Mouse (Mus musculus) right cerebral cortex, postnatal 25 days (tissue): ENCODE measurements around the gene Grxcr1.
A peak's percentile ranks its signal among the peaks of the same experiment; 100 is the strongest.

Experiments used
- DNase-seq: peaks from one replicate; pipeline ENCODE4 v3.0.0; 2022

Grxcr1 gene

DNA sequence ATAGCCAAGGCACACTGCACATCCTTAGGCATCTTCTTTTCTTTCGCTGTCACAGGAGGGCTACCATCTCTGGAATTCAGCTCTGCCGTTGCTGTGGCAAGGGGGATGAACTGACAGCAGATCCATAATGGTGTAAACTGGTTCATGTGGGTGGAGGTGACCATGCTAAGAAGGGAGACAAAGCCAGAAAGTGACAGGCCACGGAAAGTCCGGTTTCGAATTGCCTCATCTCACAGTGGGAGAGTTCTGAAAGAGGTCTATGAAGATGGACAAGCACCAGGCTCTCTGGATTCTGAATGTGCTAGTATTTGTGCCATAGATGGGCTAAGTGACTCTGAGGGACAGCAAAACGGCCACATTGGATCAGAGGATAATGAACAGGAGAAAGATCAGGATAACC lies at the start of gene Grxcr1:
TSS of gene Grxcr1 (plus strand) at position 92 of the 400 bp plus-strand sequence.
- DNase-seq = no peak

DNA sequence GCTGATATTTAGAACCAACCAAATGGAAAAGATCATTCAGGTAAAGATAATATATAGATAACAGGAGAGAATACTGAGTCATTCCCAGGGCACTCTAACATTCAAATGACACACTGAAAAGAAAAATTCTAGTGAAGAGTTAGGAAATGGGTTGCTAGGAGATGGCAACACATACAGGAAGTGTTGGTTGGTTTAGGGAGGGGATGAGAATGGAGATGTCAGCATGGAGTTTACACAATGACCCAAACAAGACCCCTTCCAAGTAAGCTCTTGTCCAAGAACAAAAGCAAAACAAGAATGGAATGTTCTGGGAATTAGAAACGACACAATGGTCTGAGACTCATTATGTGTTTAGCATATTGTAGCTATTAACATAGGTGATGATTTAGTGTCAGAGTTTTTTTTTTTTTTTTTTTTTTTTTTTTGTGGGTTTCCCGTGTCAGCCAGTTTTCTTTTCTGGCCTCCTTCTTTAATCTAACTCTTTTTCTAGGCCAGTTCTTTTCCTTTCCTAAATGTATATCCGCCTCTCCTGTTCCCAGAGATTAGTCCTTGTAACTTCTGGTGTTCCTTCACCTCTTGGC lies 49.6 kb upstream of the Grxcr1 start:
- DNase-seq = no peak

DNA sequence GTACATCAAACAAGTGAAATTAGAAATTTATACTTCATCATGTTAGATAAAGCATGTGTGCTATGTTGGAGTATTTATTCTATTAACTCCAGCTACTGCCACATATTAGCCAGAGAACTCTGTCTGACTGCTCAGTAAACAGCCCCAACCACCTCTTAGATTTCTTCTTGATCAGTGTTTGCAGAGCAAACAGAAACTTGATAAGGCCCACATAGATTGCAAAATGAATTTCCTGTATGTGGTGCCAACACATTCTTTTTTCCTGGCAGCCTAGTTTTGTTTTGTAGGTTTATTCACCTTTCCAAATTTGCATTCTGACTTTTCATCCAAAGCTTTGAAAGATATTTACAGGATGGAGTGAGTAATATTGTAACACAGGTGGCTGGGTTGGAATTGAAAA lies 41.2 kb upstream of the Grxcr1 start:
- no peak for DNase-seq

DNA sequence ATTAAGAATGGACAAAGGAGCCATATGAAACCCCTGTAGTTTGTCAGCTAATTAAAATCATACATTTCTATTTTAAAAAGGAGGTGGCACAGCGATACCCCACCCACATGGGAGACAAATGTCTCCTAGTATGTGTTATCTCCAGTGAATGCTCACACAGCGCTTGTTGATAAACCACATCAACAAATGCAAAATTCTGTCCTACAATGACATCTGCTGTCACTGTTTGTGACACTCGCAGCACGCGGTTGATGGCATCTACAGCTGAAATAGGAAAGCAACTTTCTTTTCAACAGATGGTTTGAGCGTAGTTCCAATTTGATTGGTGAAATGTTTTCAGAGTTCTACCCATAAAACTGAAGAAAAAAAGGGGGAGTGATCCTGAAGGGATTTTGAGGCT lies 29.0 kb upstream of the Grxcr1 start:
- DNase-seq = no peak

DNA sequence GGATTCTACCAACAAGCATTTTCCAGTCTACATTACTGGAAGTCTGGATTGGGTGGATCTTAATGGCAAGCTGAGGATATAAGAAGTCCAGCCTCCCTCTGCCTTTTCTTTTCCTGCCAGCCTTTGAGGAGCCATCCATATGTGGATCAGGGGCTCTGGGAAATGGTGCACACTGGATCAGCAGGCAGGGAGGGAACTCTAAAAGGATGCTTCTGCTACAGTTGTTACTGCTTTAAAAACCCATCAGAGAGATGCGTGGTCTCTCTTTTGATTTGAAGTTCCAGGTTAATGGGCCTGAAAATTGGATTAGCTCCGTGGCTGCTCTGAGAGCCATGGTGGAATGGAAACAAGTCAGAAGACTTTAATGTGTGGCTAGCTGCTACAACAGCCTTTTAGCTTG lies 27.7 kb upstream of the Grxcr1 start:
- no peak for DNase-seq

DNA sequence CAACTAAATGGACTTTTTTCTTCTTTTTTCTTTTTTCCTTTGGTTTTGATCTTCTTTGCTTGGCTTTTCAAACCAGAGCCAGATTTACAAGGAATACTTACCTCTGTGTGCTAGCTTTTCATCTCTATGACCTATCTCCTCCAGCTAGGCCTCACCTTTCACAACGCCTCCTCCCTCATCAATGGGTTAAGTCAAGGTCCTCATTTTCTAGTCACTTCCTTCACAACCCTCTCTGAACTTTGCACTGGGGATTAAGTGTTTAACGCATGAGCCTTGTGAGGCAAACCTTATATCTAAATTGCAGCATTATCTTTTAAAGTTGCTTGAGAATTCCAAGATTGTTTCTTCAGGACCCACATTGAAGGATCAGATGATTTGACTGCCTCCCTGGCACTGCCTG lies 27.2 kb upstream of the Grxcr1 start:
- no peak for DNase-seq

DNA sequence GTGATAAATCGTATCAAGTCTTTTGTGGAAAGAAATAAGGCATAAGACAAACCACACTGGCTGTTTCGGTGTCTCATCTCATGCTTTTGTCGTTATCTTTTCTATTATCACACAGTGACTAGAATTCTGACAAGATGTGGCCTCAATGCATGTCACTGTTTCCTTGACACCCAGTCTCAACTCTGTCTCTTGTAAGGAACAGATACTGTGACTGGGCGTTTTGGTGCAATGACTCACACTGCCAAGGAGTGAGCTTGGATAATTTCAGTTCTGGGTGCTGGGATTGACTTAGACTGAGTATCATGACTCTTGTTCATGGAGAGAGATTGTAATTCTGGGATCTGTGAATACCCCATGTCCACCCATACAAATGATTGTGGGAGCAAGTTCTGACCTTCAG lies 24.6 kb upstream of the Grxcr1 start:
- DNase-seq = no peak

DNA sequence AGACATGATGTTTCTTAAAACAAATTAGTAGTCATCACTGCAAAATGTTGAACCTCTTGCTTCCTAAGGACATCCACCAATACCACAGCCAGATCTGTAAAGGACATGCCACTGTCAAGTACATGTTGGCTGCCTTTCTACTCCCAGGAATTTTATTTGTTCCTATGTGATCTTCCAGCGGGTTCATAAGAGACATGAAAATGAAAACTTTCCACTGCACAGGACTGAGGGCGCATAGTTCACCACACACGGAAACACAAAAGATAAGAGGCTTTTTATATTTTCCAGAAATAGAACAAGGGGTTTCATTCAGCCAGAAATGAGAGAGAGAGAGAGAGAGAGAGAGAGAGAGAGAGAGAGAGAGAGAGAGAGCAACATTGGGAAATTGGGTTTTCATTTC lies 20.1 kb upstream of the Grxcr1 start:
- DNase-seq = no peak

DNA sequence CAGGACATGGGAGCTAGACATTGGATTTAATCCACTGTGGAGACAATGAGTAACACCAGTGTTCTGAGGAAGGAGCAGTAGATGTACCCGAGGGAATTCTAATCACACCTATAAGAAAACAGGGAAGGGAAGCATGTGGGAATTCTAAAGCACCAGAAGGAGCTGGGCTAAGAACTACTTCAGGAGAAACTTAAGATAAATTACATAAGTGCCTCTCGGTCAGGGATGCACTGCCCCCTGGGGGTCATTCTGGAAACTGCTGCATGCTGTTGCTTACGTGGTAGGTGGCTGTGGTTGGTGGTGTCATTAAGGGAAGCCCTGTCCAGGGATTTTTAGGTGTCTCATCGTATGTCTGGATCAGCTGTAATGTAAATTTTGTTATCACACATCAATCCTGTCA lies 19.0 kb upstream of the Grxcr1 start:
- peak; percentile 76 for DNase-seq

DNA sequence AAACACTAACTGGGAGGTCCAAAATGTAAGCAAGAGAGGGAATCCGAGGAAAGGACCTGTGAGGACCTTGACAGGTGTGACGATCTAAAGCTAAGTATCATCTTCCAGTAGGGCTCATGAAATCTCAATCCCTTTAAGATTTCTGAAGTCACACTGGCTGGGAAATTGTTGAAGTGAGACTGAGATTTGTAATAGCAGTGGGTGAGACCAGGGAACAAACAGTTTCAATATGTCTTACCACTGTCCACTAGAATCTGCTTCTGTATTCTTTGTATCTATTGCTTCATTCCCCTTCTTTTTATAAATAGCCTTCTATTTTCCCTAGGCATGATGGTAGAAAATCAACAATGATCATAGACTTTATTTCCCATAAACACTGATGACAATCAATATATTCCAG lies 10.8 kb upstream of the Grxcr1 start:
- DNase-seq = no peak

DNA sequence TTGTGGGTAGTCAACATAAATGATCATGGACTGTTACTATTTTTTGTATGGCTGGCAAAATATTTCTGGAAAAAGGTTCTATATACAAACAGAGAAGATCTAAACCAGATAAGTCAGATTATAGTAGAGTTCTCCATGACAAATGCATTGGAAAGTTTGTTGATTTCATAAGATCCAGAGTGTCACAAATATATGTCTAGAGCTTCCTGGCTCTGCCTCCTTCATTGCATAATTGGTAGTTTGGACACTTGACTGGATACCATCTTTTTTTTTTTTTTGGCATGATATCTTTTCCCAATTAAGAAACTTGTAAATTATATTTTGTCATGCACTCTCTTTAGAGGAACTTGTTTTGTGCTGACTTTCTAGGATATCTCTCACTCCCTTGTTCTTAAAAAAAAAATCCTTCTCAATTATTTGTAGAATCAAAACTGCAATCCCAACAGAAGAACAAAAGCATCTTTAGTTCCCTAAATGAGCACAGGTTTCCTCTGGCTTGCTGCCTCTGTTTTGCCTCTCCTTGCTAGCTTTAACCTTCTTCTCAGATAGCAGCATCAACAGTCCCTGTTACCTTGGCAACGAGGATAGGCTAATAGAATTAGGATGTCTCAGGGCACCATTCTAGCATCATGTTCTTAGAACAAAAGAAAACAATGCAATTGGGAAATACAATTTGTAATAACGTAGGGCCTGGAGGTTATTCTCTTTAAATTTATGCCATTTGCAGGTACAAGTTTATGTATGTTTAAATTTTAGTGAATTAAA lies 4.8 kb upstream of the Grxcr1 start:
- no peak for DNase-seq

DNA sequence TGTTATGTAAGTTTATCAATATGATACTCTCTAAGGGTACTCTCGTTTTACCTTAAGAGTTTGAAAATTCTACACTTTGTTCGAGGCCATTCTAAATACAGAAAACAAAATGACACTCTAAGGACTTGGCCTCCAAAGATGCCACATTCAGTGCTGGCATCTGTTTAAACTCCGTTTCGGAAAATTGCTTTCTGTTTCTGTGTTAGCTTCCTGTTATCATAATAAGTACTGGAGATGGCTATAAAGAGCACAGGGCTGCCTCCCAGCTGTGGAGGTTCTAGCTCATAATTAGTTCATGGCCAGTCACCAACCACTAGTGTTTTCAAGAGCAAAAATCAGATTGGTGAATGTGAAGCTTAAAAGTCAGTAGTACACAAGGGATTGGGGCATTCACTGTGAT lies 4.2 kb upstream of the Grxcr1 start:
- DNase-seq = no peak

DNA sequence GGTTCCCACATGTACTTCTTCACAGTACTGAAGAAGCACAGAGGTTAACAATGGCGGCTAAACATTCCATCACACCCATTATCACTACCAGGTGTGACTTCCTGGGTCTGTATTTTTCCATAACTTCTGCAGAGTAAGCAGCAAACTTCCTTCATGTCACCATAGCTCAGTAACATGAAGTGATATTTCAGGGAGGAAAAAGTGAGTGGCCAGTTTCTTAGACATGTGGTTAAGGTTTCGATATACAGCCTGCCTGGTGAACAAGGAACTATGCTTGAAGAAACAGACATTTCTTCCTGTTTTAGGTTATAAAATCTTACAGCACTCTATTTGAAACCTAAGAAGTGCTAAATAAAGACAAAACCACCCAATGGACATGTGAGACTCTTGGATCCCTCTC lies 1.7 kb downstream of the Grxcr1 start:
- no peak for DNase-seq

DNA sequence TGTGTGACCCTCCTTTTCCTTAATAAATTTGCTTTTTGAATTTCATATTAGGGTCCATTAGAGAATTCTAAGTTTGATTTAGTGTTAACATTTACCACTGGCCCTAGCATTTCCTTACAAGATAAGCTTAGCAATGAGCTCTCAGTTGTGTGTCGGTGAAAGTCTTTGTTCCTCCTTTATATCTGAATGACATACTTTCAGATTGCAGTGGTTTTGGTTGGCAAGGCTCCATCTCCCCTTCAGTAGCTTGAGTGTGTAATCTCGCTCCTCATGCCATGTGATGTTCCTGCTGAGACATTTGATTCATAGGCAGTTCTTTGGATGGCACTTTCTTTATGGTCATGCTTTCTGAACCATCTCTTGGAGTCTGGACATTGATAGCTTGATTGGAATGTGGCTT lies 7.4 kb downstream of the Grxcr1 start:
- no peak for DNase-seq

DNA sequence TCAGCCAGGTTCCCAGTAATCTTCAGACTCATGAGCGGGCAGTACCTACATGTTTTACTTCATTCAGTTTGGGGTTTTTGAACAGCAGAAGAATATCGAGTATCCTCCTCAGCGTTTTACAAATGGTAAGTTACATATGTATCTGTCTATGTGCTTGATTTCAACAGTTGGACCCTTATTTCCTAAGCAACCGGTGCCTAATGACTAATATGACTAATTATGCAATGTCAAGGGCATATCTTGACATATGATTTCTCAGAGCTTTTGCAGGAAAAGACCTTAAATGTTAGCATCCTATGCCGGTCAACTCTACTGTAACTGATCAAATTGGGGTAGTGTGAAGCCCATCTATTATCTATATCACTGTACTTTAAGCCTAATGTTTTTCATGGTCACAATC lies 11.7 kb downstream of the Grxcr1 start:
- no peak for DNase-seq

DNA sequence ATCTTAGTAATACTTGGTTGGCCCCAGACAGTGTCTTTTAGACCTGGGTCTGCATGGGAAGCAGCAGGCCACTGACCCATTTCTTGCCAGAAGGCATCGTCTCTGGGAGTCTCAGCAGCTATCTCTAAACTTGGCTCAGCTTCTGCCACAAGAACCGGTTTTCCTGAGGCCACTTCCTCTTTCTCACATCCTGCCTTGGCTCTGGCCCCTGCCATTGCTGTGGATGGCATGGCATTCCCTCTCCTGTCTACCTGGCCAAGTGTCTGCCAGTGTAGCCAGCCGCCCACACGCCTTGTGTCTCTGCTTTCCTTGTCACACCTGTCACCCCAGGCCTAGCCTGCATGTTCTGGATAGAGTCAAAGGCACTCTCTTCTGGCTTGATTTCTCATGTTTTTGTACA lies 17.1 kb downstream of the Grxcr1 start:
- DNase-seq = no peak

DNA sequence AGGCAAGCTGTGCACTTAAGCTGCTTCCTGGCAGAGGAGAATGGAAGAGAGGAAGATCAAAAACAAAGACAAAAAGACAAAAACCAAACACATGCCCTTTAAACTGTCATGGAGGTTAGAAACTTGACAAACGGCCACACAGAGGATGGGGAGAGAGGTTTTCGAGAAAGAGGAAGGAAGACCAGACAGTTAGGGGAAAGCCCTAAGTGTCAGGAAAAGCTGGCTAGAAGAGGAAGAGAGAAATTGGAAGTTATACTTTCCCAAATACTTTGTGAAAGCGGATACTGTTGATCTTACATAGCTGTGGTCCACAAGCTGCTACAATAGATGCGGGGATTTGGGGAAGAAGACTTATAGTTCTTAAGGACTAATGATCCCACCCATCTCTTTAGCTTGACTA lies 17.9 kb downstream of the Grxcr1 start:
- no peak for DNase-seq

DNA sequence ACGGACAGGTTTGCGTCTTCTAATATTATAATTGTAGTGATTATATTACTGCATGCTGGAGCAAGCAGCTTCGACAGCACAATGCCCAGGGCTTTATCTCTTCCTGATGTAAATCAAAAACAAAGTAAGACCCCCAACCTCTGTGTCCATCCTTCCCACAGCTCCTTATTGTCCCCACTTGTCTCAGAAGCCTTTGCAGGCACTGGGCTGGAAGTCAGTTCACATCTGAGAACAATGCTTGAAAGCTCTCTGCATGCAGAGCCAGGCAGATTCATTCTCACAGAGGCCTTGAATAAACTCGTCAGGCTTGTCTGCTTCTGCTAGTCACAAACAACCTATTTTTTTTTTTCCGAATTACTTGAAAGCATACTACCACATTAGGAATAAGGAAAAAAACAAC lies 19.5 kb downstream of the Grxcr1 start:
- DNase-seq = no peak

DNA sequence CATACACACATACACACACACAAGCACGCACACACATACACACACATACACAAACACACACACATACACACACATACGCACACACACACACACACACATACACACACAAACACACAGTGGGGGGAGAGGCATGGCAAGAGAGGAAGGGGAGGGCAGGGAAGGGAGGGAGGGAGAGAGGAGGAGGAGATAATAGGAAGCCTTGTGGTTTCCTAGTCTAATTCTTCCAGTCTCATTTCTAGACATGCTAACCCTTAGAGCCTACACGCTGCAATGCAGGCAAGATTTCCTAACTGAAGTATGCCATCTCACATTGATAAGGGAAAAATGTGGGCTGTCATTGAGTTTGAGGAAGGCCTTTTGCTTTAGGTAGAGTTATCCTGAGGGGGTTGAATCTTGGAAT lies 25.9 kb downstream of the Grxcr1 start:
- no peak for DNase-seq

DNA sequence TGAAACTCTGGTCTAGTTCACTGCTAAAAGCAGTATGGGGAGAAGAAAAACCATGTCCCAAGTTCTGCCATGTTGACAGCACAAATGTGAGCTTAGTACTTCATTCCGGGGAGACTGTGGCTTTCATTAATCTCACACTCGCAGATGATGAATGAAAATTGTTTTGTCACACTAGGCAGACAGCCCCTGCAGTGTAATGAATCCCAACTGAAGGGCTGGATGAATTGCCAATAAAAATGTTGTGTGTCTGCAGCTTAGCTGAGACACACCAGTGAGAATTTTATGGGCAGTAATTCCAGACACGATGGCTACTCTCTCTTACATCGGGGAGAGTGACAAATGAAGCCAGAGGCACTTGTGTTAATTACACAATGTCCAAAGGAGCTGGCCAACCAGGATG lies 37.1 kb downstream of the Grxcr1 start:
- DNase-seq = no peak

DNA sequence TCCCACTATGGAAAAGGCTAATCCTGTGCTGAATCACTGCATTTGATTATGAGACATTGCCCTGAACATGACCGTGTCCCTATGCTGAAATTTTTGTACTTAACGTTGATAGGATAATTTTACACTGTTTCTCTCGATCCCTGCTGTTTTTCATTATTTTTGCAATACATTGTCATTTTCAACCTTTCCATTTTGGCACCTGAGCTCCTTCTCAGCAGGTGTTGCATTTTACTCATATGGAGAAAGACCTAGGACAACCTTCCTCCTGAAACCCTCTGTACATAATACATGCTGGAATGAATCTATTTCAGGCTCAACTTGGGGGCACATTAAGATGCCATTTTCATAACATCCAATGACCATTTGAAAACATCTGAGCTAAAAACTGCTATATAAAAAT lies 38.7 kb downstream of the Grxcr1 start:
- DNase-seq = no peak

DNA sequence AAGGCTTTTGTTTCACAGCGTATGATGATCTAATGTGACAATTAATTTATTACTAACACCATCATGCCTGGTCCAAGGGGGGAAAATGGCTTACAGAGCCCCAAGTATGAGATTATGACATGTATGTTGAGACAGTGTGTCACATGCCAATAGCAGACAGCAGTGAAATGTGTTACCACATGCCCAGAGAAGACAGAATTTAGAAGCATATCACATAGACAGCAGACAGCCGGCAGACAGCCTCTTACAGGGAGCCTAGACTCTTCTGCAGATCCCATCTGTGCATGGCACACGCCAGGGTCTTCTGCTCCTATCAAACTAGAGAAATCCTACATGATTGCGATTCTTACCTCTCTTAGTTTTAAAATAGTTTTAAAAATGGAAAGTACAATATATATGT lies 40.2 kb downstream of the Grxcr1 start:
- no peak for DNase-seq

DNA sequence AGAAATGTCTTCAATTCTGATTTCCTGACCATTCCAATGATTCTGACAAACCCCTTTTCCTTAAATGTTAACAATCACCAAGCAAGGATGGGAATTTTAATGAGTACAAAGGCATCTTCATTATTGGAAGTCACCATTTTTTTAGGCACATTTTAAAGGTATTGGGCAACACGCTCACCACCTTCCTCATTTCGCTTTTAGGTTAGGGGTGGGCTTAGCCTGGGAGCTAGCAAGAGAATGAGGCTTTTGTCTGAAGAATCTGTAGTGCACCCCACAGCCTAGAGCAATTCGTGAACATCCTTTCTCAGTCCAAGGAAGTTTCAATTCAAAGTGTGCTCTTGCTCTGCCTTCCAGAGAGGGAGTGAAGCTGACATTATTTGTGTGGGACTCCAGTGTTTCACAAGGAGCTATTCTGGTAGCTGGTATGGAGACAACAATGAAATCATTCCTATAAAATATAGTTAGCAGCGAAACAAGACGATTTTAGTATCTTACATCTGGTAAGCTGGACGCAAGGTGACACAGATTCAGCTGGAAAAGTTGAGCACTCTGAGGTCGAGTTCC lies 55.0 kb downstream of the Grxcr1 start:
- DNase-seq = no peak

DNA sequence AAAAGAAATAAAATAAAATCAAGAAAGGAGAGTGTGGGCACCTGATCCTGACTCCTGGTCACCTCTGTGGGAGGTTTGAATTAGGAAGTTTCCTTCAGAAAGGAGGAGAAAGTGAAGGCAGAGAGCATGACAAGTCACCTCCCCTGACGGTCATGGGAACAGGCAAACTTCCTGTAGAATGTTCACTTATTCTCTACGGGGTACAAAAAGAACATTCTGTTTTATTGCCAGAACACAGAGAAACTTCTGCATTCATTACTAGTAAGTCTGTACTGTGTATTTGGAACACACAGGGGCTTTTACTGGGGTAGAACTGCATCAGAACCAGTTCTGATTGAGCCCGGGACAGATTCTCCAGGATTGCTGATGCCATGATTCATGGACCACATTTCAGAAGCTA lies 55.5 kb downstream of the Grxcr1 start:
- DNase-seq = no peak

DNA sequence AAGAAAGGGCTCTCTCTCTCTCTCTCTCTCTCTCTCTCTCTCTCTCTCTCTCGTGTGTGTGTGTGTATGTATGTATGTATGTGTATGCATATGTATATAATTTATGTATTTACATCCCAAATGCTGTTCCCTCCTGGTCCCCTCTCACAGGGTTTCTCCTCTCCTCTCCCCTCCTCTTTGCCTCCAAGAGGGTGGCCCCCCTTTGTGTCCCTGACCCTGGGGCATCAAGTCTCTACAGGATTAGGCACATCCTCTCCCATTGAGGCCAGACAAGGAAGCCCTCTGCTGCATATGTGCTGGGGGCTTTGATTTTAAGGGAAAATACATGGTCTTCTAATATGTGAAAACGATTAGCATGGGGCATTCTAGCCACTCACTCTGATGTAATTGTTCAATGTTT lies 61.5 kb downstream of the Grxcr1 start:
- DNase-seq = no peak
